Comparison of ENCODE assay signal across 21 mouse cellular contexts in the genomic region with DNA sequence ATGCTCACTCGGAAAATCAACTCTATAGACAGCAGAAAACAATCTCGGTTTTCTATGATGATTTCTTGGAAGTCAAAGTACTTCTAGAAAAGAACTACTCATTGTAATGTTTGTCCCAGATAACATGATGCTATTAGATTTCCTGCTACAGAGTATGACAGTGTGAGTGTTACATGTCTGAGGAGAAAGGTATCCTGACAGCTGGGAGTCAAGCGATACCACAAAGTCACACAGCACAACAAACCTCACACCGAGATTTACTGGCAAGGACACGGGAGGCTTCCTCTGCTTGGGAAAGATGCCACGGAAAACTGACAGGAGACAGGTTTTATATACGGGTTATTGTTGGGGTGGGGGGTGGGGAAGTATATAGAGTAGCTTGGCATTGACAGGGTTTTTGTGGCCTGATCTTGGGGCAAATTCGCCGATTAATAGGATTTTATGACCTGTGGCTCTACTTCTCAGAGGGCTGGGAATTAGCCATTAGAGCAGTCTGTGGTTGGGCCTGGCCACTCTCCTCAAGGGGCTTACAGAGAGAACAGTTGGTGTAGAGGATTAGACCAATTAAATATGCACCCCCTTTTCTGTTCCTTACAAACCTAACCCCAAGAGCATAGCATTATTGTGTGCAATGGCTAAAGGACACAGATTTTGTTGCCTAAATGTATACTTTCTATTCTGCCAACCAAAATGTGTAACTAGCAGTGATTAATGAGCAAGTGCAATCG.
A peak's percentile ranks its signal among the peaks of the same experiment; 100 is the strongest.
DNase-seq lines count a peak whose midpoint lies in the region; ATAC-seq and TF ChIP-seq lines count a peak whose summit lies in the region.
"Had no signal": no experiment of that assay in that cellular context is flagged by ENCODE, and none has a peak within 500 bp of the region (broad histone marks: within the 10 kb centered on the region; RNA-seq: fewer than 3 reads in every experiment).

No protein-coding gene starts in this region.

- intact Hi-C loops in heart, adult 2 months (cut with DNase I), result no loop called here

- H3K9ac ChIP-seq in heart, adult 2 months (ENCODE audit: low read depth, low read length), result no peak overlapping the region
- no peak overlapping the region for H3K9ac ChIP-seq in midbrain, embryonic 11.5 days (ENCODE audit: low read length)
- no peak overlapping the region for H3K9ac ChIP-seq in midbrain, embryonic 14.5 days (replicated peaks; ENCODE audit: low read length)
- no peak overlapping the region for H3K9ac ChIP-seq in forebrain, embryonic 14.5 days (ENCODE audit: low read length)
- H3K9ac ChIP-seq: embryonic facial prominence, embryonic 12.5 days; embryonic facial prominence, embryonic 15.5 days; forebrain, embryonic 15.5 days; hindbrain, embryonic 13.5 days had no signal

- H3K4me2 ChIP-seq in midbrain, embryonic 11.5 days, result no peak overlapping the region
- no peak overlapping the region for H3K4me2 ChIP-seq in midbrain, embryonic 14.5 days (ENCODE audit: low read length)
- no peak overlapping the region for H3K4me2 ChIP-seq in forebrain, embryonic 14.5 days (ENCODE audit: low read length)
- H3K4me2 ChIP-seq: embryonic facial prominence, embryonic 12.5 days; embryonic facial prominence, embryonic 15.5 days; forebrain, embryonic 15.5 days; heart, embryonic 11.5 days; hindbrain, embryonic 13.5 days had no signal

- no peaks in the 10 kb centered on the region for H3K9me3 ChIP-seq in midbrain, embryonic 11.5 days (ENCODE audit: control insufficient read depth, low read length)
- H3K9me3 ChIP-seq in midbrain, embryonic 14.5 days (ENCODE audit: control insufficient read depth, low read length), result no peaks in the 10 kb centered on the region
- H3K9me3 ChIP-seq in forebrain, embryonic 14.5 days (replicated peaks; ENCODE audit: control insufficient read depth, low read length), result no peaks in the 10 kb centered on the region
- H3K9me3 ChIP-seq: embryonic facial prominence, embryonic 12.5 days; embryonic facial prominence, embryonic 15.5 days; forebrain, embryonic 15.5 days; hindbrain, embryonic 13.5 days had no signal

- no peaks in the 10 kb centered on the region for H3K27me3 ChIP-seq in heart, adult 2 months (ENCODE audit: control insufficient read depth, insufficient read depth, low read length)
- H3K27me3 ChIP-seq in midbrain, embryonic 11.5 days (ENCODE audit: control insufficient read depth, insufficient read depth, low read length), result no peaks in the 10 kb centered on the region
- no peaks in the 10 kb centered on the region for H3K27me3 ChIP-seq in midbrain, embryonic 14.5 days (ENCODE audit: control insufficient read depth, insufficient read depth, low read length)
- no peaks in the 10 kb centered on the region for H3K27me3 ChIP-seq in forebrain, embryonic 14.5 days (replicated peaks; ENCODE audit: control insufficient read depth, insufficient read depth, low read length)
- H3K27me3 ChIP-seq: embryonic facial prominence, embryonic 12.5 days; embryonic facial prominence, embryonic 15.5 days; forebrain, embryonic 15.5 days; hindbrain, embryonic 13.5 days had no signal

- no peak for TF ChIP-seq CTCF in heart, adult 2 months (IDR thresholded peaks at IDR 0.05)
- no peak for TF ChIP-seq CTCF in brain, embryonic 14.5 days (IDR thresholded peaks at IDR 0.05; ENCODE audit: borderline replicate concordance, extremely low read depth, insufficient read depth, insufficient read length)

- no peak for TF ChIP-seq EP300 in heart, adult 2 months (IDR thresholded peaks at IDR 0.05; ENCODE audit: insufficient read depth, low read depth, low read length)

- H3K4me3 ChIP-seq in heart, adult 2 months, result no peak overlapping the region
- H3K4me3 ChIP-seq in midbrain, embryonic 11.5 days (ENCODE audit: low read depth, low read length), result no peak overlapping the region
- H3K4me3 ChIP-seq in midbrain, embryonic 14.5 days (replicated peaks; ENCODE audit: low read depth, low read length), result no peak overlapping the region
- H3K4me3 ChIP-seq in forebrain, embryonic 14.5 days (ENCODE audit: low read depth, low read length), result no peak overlapping the region
- H3K4me3 ChIP-seq: embryonic facial prominence, embryonic 12.5 days; embryonic facial prominence, embryonic 15.5 days; forebrain, embryonic 15.5 days; hindbrain, embryonic 13.5 days had no signal

- peak; percentile 75 for ATAC-seq in midbrain, embryonic 11.5 days (ENCODE audit: low FRiP score)
- no peak for ATAC-seq in midbrain, embryonic 14.5 days (ENCODE audit: low FRiP score, low TSS enrichment)
- no peak for ATAC-seq in forebrain, embryonic 14.5 days
- ATAC-seq: forebrain, embryonic 15.5 days; hindbrain, postnatal 0 days; inflammation-experienced regulatory T-cells, adult 6 months; Patski had no signal

- TF ChIP-seq POLR2A in heart, adult 2 months (IDR thresholded peaks at IDR 0.05; ENCODE audit: insufficient read depth, low read depth, low read length), result no peak
- no peak for TF ChIP-seq POLR2A in brain, embryonic 14.5 days (IDR thresholded peaks at IDR 0.05; ENCODE audit: borderline replicate concordance, extremely low read depth, insufficient read depth, insufficient read length, poor library complexity, severe bottlenecking)

- H3K4me1 ChIP-seq in heart, adult 2 months (ENCODE audit: control insufficient read depth, insufficient read depth, low read length), result no peaks in the 10 kb centered on the region
- H3K4me1 ChIP-seq in midbrain, embryonic 11.5 days (ENCODE audit: control insufficient read depth, insufficient read depth, low read length), result peaks cover 11% of the 10 kb centered on the region; the same call in 1 of the 2 replicates
- H3K4me1 ChIP-seq in midbrain, embryonic 14.5 days (ENCODE audit: control insufficient read depth, insufficient read depth, low read length), result peaks cover 4% of the 10 kb centered on the region; the same call in 1 of the 2 replicates
- no peaks in the 10 kb centered on the region for H3K4me1 ChIP-seq in forebrain, embryonic 14.5 days (ENCODE audit: control insufficient read depth, insufficient read depth, low read length)
- H3K4me1 ChIP-seq: embryonic facial prominence, embryonic 15.5 days; forebrain, embryonic 15.5 days; hindbrain, embryonic 13.5 days had no signal

- WGBS in heart, adult 2 months, result 75% methylated on average over 10 of the region's 10 CpGs
- 57% methylated on average over 10 of the region's 10 CpGs for WGBS in midbrain, embryonic 11.5 days
- WGBS in midbrain, embryonic 14.5 days, result 39% methylated on average over 10 of the region's 10 CpGs
- 70% methylated on average over 10 of the region's 10 CpGs for WGBS in forebrain, embryonic 14.5 days

- no peak overlapping the region for H3K27ac ChIP-seq in heart, adult 2 months
- no peak overlapping the region for H3K27ac ChIP-seq in midbrain, embryonic 11.5 days (ENCODE audit: low read depth, low read length)
- H3K27ac ChIP-seq in midbrain, embryonic 14.5 days (replicated peaks; ENCODE audit: low read depth, low read length), result no peak overlapping the region
- H3K27ac ChIP-seq in forebrain, embryonic 14.5 days (ENCODE audit: low read depth, low read length), result no peak overlapping the region
- H3K27ac ChIP-seq: embryonic facial prominence, embryonic 12.5 days; embryonic facial prominence, embryonic 15.5 days; forebrain, embryonic 15.5 days; hindbrain, embryonic 13.5 days; hindbrain, postnatal 0 days had no signal

- no peaks in the 10 kb centered on the region for H3K79me2 ChIP-seq in heart, adult 2 months (replicated peaks; ENCODE audit: control insufficient read depth, insufficient read depth, low read length)

- no peaks in the 10 kb centered on the region for H3K36me3 ChIP-seq in heart, adult 2 months (ENCODE audit: control insufficient read depth, insufficient read depth, low read length)
- H3K36me3 ChIP-seq in midbrain, embryonic 11.5 days (ENCODE audit: control insufficient read depth, insufficient read depth, low read length), result no peaks in the 10 kb centered on the region
- H3K36me3 ChIP-seq in midbrain, embryonic 14.5 days (ENCODE audit: control insufficient read depth, insufficient read depth, low read length), result no peaks in the 10 kb centered on the region
- no peaks in the 10 kb centered on the region for H3K36me3 ChIP-seq in forebrain, embryonic 14.5 days (ENCODE audit: control insufficient read depth, insufficient read depth, low read length)
- H3K36me3 ChIP-seq: embryonic facial prominence, embryonic 12.5 days; embryonic facial prominence, embryonic 15.5 days; forebrain, embryonic 15.5 days; hindbrain, embryonic 13.5 days had no signal

- DNase-seq in heart, adult 11 months, result peak; percentile 36
- DNase-seq in heart, adult 2 months, result no peak
- peak; percentile 72 for DNase-seq in midbrain, embryonic 11.5 days (ENCODE audit: low spot score, missing footprints)
- no peak for DNase-seq in midbrain, embryonic 14.5 days
- DNase-seq in brain, embryonic 14.5 days (ENCODE audit: low read depth), result peak; percentile 12
- no peak for DNase-seq in forebrain, embryonic 14.5 days (ENCODE audit: low spot score)
- DNase-seq: adrenal gland, postnatal 10 days; adrenal gland, postnatal 36 days; cerebellum, adult 11 months; cerebellum, adult 2 months; cerebellum, adult 9-11 months; cerebellum, postnatal 25 days; gastrocnemius, postnatal 25 days had no signal

Comparison
In these comparisons a context has a peak if more than half of its experiments do, and no peak if none do; other contexts are left out.
1. DNase-seq: peak in heart, adult 11 months (single experiment), midbrain, embryonic 11.5 days (single experiment) and brain, embryonic 14.5 days (single experiment); none in heart, adult 2 months (0 of 2), midbrain, embryonic 14.5 days (single experiment) and forebrain, embryonic 14.5 days (single experiment).